Mouse (Mus musculus) central nervous system, embryonic 11.5 days (tissue): ENCODE measurements around the gene Rai1. TPM values are rescaled to one million over a fixed set of nuclear protein-coding genes. Genes with fewer than 3 reads are reported as not detected.

Experiments
- polyA plus RNA-seq: library from polyadenylated mRNA; depleted of rRNA; stranded (reverse); fragments of >200 nt; gene quantifications from 2 replicates; pipeline ENCODE4 v1.2.3, GENCODE M21; 2012; rRNA removed

Gene Rai1
- 59.4 and 60.9 TPM in 2 replicates for polyA plus RNA-seq

GRCm38 (mm10) chr11:60104810-60105592, at the start of gene Rai1:
Gene Rai1, plus strand, starts transcription at chr11:60105013.

GRCm38 (mm10) chr11:60222469-60223236, 117.8 kb downstream of the Rai1 start, which contains the start of gene Srebf1:
Gene Srebf1, minus strand, starts transcription at chr11:60222581.

Other genes with a start within 250 kb of the Rai1 start
- 16.8 and 21.6 TPM in 2 replicates for gene Med9, start 156.8 kb upstream of the Rai1 start, polyA plus RNA-seq
- gene Rasd1, start 140.1 kb upstream of the Rai1 start, polyA plus RNA-seq: 0.67 and 1.1 TPM in 2 replicates
- 4.6 and 5.9 TPM in 2 replicates for gene Pemt, start 58.5 kb upstream of the Rai1 start, polyA plus RNA-seq
- 60.0 and 62.0 TPM in 2 replicates for gene Srebf1, start 117.6 kb downstream of the Rai1 start, polyA plus RNA-seq
- gene Tom1l2, start 247.9 kb downstream of the Rai1 start, polyA plus RNA-seq: 17.9 and 26.4 TPM in 2 replicates
- gene Drc3, start 248.3 kb downstream of the Rai1 start, polyA plus RNA-seq: 3.2 and 3.5 TPM in 2 replicates